Mouse (Mus musculus): ENCODE data around the gene Gm42688.
"Not testable (repeated sequence)": the region's sequence is repeated elsewhere in the genome, so short reads cannot be mapped to it uniquely, and the experiment has no call there.

Gm42688 gene

DNA sequence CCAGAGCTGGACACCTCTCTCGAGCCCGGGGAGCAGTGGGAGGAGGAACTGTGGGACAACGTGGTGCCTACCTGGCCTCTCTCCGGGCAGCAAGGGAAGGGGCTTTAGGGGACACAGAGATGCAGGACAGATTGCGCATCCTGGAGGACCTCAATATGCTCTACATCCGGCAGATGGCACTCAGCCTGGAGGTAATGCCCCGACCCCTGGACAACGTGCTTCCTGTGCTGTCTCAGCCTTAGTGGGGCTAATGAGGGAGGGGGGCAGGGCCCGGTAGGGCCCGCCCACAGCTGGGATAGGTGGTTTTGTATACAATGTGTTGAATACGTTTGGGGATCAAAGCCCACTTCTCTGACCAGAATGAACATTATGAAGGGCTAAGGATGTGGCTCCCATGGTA lies 36.6 kb downstream of the Gm42688 start:
- no peak for DNase-seq (ENCODE audit: low read depth, low spot score)

DNA sequence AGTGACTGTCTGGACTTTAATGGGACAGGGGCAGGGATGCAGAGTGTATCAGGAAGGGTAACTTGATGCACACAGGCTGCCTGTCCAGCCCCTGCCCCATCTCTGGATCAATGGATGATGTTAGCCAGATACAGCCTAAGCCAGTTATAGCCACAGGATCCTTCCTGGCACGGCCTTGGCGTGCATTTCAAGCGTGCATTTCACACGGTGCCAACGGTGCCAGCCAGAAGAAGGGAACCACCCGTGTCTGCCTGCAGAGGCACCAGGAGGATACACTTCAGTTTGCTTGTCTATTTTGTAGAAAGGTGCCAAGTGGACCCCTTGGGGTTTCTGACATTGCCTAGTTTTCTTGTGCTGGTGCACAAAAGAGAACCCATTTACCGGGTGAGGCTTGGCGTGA lies 38.6 kb downstream of the Gm42688 start:
- DNase-seq (ENCODE audit: low read depth, low spot score): no peak

DNA sequence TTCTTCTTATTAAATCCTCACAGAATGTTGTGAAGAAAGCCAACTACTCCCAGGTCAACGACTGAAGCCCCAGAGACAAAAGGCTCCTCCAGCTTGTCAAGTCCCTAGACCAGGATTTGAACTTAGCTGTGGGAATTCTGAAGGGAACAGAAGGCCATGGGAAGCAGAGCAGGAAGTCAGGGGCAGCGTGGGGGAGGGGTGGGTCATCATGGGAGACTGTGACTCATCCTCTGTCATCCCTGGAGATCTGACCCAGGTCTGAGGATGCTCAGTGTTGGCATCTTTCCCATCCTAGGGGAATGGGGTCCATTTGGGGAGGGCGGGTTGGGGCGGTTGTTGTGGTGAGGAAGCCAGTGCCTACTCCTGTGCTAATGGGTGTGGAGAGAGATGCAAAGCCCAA lies 40.2 kb downstream of the Gm42688 start:
- no peak for DNase-seq (ENCODE audit: low read depth, low spot score)

DNA sequence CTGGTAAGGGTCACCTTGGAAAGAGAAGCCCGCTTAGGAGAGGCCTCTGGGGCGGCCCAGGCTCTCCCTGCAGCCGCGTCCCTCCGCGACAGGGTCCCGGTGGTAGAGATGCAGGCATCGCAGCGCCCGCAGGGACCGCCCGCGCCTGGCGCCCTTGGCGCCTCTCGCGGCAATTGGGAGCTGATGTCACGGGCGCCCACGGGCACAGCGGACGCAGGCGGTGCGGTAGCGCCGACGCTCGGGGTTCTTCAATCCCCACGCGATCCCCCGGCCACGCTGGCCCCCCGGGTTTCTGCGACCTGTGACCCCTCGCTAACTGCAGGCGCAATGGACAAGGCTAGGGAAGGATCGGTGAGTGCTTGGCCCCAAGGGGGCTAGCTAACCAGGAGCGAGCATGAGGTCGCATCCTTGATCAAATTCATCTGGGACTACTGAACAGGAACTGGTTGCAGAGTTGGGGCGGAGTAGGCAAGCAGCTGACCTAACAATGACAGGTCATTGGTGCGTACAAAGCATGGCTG lies 40.9 kb downstream of the Gm42688 start:
- no peak for DNase-seq (ENCODE audit: low read depth, low spot score)

DNA sequence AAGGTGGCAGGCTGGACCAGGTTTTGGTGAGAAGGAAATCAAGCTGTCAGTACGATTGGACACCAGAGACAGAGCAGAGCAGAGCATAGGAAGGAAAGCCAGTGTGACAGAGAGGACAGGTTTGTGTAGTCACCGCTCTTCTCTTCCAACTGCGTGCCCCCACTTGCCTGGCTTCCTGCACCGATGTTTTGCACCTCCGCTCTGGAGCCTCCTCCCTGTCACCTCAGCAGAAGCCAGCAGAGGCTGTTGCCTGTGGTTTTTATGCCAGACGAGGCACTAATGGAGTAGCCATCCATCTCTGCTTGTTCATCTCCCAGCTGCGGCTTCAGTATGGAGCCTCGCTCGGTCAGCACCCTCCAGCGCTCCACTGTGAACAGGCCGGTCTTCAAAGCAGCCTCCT lies 41.5 kb downstream of the Gm42688 start:
- DNase-seq (ENCODE audit: low read depth, low spot score): no peak

DNA sequence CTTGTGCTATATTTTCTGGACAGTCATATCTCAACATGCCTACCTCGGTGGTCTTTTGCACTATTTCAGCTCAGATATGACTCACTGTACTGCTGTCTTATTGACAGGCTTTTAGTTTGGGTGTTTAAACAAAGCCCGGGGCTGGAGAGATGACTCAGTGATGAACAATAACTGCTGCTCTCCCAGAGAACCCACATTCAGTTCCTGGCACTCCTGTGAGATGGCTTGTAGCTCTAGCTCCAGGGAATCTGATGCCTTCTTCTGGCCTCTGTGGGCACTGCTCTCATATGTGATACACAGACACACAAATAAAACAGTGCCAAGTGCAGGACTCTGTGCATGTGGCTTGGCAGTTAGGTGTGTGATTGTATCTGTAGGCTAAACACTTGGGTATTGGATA lies 43.8 kb downstream of the Gm42688 start:
- no peak for DNase-seq (ENCODE audit: low read depth, low spot score)

DNA sequence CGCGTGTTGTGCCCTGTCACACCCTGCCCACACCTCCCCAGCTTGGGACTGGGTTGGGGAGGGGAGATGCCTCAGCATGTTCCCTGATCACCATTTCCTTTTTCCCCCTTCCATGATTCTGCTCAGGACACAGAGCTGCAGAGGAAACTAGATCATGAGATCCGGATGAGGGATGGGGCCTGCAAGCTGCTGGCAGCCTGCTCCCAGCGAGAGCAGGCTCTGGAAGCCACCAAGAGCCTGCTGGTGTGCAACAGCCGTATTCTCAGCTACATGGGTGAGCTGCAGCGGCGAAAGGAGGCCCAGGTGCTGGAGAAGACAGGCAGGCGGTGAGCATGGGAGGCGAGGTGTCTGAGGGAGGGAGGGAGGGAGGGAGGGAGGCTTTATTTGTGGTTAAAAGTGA lies 44.4 kb downstream of the Gm42688 start:
- DNase-seq (ENCODE audit: low read depth, low spot score): no peak

DNA sequence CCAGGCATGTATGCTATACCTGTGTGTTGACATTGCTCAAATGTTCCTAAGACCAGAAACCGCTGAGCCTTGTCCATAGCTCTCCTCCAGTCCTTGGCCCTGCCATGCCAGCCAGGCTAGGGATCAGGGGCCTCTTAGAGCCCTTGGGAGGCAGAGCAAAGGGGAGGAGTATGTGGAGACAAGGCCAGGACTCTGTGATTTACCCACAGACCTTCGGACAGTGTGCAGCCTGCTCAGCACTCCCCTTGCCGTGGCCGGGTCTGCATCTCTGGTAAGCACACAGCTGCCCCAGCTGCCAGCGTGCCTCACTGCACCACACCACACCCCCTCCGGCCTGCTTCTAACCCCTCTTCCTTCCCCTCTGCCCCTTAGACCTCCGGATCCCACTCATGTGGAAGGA lies 45.9 kb downstream of the Gm42688 start:
- no peak for DNase-seq (ENCODE audit: low read depth, low spot score)

DNA sequence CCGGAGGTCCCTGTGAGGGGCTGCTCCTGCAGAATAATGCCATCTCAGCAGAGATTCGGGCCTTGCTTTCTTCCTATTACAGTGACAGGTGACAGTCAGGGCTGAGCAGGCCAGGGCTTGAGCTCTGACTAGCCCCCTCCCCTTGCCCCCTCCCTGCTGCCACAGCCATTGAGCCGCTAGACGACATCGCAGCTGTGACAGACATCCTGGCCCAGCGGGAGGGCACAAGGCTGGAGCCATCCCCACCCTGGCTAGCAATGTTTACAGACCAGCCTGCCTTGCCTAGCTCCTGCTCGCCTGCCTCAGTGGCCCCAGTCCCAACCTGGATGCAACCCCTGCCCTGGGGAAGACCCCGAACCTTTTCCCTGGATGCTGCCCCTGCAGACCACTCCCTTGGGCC lies 50.3 kb downstream of the Gm42688 start:
- no peak for DNase-seq (ENCODE audit: low read depth, low spot score)

DNA sequence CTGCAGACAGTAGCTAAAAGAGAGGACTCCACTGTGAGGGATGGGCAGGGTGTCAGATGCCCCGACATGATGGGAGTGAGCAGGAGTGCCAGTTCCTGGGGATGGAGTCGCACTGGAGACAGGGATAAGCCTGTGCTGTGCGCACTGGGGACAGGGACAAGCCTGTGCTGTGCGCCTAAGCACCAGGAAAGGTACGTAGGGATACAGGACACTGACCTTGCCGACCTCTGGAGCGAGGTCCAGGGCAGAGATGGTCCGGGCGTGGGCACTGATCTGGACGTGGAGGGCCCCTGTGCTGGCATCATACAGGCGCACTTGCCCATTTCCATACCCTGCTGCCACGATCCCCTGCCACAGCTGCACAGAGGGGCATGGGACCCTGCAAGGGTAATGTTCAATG lies 51.6 kb downstream of the Gm42688 start:
- no peak for DNase-seq (ENCODE audit: low read depth, low spot score)

DNA sequence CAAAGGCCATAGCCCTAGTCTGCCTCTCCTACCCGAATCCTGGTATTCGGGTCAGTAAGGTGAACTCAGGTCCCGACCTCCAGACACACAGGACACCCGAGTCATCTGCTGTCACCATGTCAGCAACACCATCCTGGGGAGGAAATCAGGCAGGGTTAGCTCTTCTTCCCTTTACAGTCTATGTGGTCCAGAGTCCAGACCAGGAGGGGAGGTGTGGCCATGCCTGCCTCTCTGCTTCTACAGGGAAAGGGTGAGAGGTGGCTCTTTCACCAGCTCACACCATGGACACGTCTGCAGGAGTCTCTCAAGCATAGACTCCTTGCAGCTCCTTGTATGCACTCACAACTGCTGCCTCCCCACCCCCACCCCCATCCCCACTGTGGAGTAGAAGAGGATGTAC lies 52.1 kb downstream of the Gm42688 start:
- no peak for DNase-seq (ENCODE audit: low read depth, low spot score)

DNA sequence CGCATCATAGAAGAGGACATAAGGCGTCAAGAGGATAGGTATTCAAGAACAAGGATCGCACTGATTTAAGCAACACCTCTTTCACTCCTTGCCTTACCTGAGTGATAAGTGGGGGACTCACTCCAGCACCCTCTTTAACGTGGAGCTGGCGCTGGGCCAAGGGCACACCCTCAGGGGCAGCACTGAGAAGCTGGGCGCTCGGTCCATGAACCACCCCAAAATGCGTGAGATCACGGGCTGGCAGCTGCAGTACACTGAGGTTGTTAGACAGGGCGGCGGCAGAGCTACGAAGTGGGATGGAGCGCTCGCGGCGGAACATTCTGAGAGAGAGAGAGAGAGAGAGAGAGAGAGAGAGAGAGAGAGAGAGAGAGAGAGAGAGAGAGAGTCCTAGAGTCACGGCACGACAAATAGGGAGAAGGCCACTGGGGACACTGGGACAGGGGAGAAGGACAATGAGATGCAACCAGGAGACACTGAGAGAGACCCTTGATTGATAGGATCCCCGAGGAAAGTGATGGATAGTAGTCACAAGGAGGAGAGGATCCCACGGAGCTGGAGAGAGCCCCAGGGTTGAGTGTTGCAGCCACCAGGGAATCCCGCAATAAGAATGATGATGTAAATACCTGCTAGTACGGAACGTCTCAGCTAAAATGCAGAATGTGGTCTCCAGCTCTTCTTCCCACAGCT lies 54.3 kb downstream of the Gm42688 start:
- DNase-seq (ENCODE audit: low read depth, low spot score): no peak

DNA sequence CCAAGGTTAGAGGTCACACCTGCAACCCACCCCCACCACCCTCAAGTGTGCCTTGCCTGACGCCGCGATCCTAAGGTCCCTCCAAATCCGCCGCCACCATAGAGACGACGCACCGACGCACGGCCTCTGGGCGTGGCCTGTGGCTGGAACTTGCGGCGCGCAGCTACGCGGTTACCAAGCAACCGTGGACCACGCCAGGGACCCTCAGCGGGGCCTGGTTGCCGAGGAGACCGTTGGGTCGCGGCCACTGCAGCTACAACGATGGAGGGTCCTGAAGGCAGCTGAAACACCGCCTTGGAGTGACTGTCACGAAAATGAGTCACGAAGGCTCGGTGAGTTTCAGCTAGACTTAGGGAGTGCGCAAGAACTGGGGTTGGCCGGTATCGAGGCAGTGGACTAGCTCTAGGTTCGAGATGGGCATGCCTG lies 54.9 kb downstream of the Gm42688 start, which contains the start of the genes Wdr54 and 1700003E16Rik:
Wdr54 (minus strand) TSS at position 139 of the 426 bp plus-strand sequence.
1700003E16Rik (plus strand) TSS at position 146 of the 426 bp plus-strand sequence.
- peak; percentile 58 for DNase-seq (ENCODE audit: low read depth, low spot score)

DNA sequence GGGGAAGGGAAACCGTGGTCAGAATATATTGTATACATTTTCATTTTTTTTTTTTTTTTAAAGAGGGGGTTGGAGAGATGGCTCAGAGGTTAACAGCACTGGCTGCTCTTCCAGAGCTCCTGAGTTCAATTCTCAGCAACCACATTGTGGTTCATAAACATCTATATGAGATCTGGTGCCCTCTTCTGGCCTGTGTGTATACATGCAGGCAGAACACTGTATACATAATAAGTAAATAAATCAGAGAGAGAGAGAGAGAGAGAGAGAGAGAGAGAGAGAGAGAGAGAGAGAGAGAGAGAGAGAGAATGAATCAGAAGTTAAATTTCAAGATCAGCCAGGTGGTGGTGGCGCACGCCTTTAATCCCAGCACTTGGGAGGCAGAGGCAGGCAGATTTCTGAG lies 58.0 kb downstream of the Gm42688 start:
- not testable (repeated sequence) for DNase-seq (ENCODE audit: low read depth, low spot score)
